Mouse (Mus musculus) testis, adult 2 months (tissue): ENCODE measurements at regions not wholly inside any gene's neighbourhood (a gene's known extent, or its start where the extent isn't known, plus 50 kb on each side); places are given as distances from the start of the nearest gene placed in this dataset.

ENCODE experiments used
- CTCF ChIP-seq: fragments of 200-500 bp; IDR thresholded peaks from 2 replicates; pipeline ENCODE4 v1.5.1; 2012; ENCODE audit warnings: low read depth, mild to moderate bottlenecking, inconsistent platforms, low read length, moderate library complexity; ENCODE audit not compliant: control insufficient read depth, insufficient read depth, insufficient replicate concordance
- POLR2A ChIP-seq: fragments of 200-500 bp; IDR thresholded peaks from 2 replicates; pipeline ENCODE4 v1.6.1; 2012; ENCODE audit warnings: low read depth, mild to moderate bottlenecking, inconsistent platforms, low read length, moderate library complexity; ENCODE audit not compliant: control insufficient read depth

DNA sequence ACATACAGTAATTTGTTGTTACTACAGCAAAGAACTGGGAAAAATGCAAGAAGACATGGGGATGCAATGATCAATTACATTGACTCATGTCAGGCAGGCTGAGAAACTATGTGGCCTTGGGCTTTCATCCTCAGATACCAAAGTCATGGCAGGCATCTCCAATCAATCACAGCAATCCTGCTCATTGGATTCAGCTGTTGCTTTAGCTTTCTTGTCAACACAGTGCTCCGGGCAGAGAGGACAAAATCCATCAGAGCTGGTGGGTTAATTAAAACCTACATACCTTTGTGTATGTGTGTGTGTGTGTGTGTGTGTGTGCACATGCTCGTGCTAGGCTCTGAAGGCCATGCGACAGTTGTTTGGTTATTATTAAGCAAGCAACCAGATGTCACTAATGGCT, 119.2 kb upstream of the Elac2 start:
- TF ChIP-seq CTCF (no peak), POLR2A (no peak)
